Mouse (Mus musculus): Measurements from ENCODE around the gene Sort1. TPM values are rescaled to one million over a fixed set of nuclear protein-coding genes. Genes with fewer than 3 reads are reported as not detected.

The Sort1 gene
- polyA plus RNA-seq, 1 experiment, result 21.5 TPM

DNA sequence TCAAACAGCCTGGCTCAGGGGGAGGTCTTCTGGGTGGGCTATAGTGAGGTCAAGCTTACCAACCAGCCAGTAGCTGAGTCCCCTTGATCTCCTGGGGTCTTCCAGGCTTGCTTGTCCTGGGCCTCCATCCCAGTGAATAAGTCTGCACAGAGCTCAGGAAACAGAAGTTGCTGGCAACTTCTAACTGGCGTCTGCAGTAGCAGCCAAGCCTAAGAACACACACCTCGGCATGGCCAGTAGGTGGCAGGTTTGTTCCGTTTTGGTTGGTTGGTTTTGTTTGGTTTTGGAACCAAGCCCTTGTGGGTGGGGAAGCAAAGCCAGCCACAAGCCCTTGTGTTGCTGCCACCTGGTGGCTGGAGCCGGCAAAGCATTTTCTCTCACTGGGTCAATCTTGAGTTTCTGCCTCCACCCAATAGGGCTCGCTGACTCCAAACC, 105.2 kb downstream of the Sort1 start:
- Histone ChIP-seq H3K36me3 (ENCODE audit: control insufficient read depth, insufficient read depth, low read length, poor library complexity, severe bottlenecking) (peaks cover 33% of the 10 kb centered on the region), H3K4me1 (ENCODE audit: control insufficient read depth, insufficient read depth, low read length) (peaks cover 4% of the 10 kb centered on the region), H3K4me3 (ENCODE audit: low read depth, low read length) (no peak overlapping the region), H3K27me3 (ENCODE audit: control insufficient read depth, insufficient read depth, low read length, poor library complexity, severe bottlenecking) (no peaks in the 10 kb centered on the region), H3K9me3 (replicated peaks; ENCODE audit: control insufficient read depth, insufficient read depth, low read length, poor library complexity, severe bottlenecking) (no peaks in the 10 kb centered on the region), H3K27ac (ENCODE audit: insufficient read depth, low read length) (peak overlapping the region; percentile 56; the same call in 1 of the 2 replicates), H3K9ac (ENCODE audit: low read depth, poor library complexity, severe bottlenecking) (no peak overlapping the region)
- TF ChIP-seq POLR2A (IDR thresholded peaks at IDR 0.05; ENCODE audit: insufficient read depth, low read length) (peak; percentile 8), CTCF (IDR thresholded peaks at IDR 0.05; ENCODE audit: low read depth, low read length) (peak; percentile 98), EP300 (IDR thresholded peaks at IDR 0.05; ENCODE audit: insufficient read depth, low read depth, low read length) (0 out of 2 replicates have a peak, but pooled peaks have one; percentile 29)

DNA sequence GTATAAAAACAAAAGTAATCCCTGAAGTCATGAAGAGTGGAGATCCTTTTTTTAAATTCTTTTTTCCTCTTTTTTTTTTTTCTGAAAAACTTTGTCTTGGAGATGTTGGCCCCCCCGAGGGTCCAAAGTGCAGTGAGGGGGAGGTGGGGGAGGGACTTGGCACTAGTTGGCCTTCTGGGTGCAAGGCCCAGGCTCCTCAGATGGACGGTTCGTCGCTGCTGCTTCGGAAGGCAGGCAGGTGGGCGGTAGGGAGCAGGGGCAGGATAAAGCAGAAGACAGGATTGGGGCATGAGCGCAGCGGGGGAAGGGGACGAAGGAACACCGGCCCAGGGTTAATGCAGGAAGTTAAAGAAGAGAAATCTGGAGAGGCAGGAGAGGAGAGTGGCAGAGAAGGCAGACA, 108.4 kb downstream of the Sort1 start:
- Histone ChIP-seq H3K4me1 (ENCODE audit: control insufficient read depth, insufficient read depth, low read length) (peaks cover under 1% of the 10 kb centered on the region), H3K9me3 (replicated peaks; ENCODE audit: control insufficient read depth, insufficient read depth, low read length, poor library complexity, severe bottlenecking) (no peaks in the 10 kb centered on the region), H3K27me3 (ENCODE audit: control insufficient read depth, insufficient read depth, low read length, poor library complexity, severe bottlenecking) (no peaks in the 10 kb centered on the region), H3K9ac (ENCODE audit: low read depth, poor library complexity, severe bottlenecking) (peak overlapping the region; percentile 1; the same call in 1 of the 2 replicates), H3K4me3 (ENCODE audit: low read depth, low read length) (peak overlapping the region; percentile 10; the same call in 1 of the 2 replicates), H3K27ac (ENCODE audit: insufficient read depth, low read length) (no peak overlapping the region), H3K36me3 (ENCODE audit: control insufficient read depth, insufficient read depth, low read length, poor library complexity, severe bottlenecking) (peaks cover 6% of the 10 kb centered on the region)
- TF ChIP-seq CTCF (IDR thresholded peaks at IDR 0.05; ENCODE audit: low read depth, low read length) (no peak), POLR2A (IDR thresholded peaks at IDR 0.05; ENCODE audit: insufficient read depth, low read length) (no peak), EP300 (IDR thresholded peaks at IDR 0.05; ENCODE audit: insufficient read depth, low read depth, low read length) (no peak)

DNA sequence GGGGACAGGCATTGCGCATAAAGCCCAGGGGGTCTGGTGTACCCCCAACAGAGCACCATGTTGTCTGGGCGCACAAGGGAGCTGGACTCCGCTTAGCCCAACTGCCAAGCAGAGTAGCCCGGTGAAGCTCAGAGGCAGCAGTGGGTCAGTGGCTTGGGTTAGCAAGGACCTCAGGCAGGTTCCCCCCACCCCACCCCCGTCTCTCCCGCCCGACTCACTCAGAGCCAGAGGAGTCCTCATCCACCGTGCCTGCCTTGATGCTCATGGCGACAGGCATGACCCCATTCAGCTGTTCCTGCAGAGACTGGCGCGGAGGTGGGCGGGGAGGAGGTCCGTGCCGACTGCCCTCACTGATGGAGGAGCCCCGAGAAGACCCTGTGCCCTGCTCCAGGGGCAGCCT, 108.9 kb downstream of the Sort1 start:
- Histone ChIP-seq H3K4me1 (ENCODE audit: control insufficient read depth, insufficient read depth, low read length) (no peaks in the 10 kb centered on the region), H3K27ac (ENCODE audit: insufficient read depth, low read length) (no peak overlapping the region), H3K4me3 (ENCODE audit: low read depth, low read length) (peak overlapping the region; percentile 14), H3K36me3 (ENCODE audit: control insufficient read depth, insufficient read depth, low read length, poor library complexity, severe bottlenecking) (peaks cover 1% of the 10 kb centered on the region; the same call in 1 of the 2 replicates), H3K9ac (ENCODE audit: low read depth, poor library complexity, severe bottlenecking) (peak overlapping the region; percentile 1; the same call in 1 of the 2 replicates), H3K27me3 (ENCODE audit: control insufficient read depth, insufficient read depth, low read length, poor library complexity, severe bottlenecking) (no peaks in the 10 kb centered on the region), H3K9me3 (replicated peaks; ENCODE audit: control insufficient read depth, insufficient read depth, low read length, poor library complexity, severe bottlenecking) (no peaks in the 10 kb centered on the region)
- TF ChIP-seq CTCF (IDR thresholded peaks at IDR 0.05; ENCODE audit: low read depth, low read length), result no peak

DNA sequence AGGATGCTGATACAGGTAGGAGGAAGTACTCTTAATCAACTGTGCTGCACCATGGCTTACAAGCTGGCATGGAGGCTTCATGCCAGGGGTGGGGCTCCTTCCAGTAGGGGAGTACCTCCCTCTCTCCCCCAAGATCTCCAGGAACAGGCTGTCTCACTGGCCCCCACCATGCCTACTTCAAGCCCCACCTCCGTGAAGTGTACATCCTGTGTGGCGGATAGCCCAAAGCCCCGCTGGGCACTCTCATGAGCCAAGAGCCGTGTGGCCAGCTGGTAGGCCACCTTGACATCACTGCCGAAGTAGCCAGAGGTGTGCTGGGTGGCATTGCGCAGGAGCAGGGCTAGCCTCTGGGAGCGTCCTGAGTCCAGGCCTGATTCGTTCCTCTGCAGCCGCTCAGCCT, 114.4 kb downstream of the Sort1 start:
- H3K27ac ChIP-seq (ENCODE audit: insufficient read depth, low read length), result no peak overlapping the region
- no peak overlapping the region for H3K4me3 ChIP-seq (ENCODE audit: low read depth, low read length)
- H3K27me3 ChIP-seq (ENCODE audit: control insufficient read depth, insufficient read depth, low read length, poor library complexity, severe bottlenecking), result no peaks in the 10 kb centered on the region
- TF ChIP-seq EP300 (IDR thresholded peaks at IDR 0.05; ENCODE audit: insufficient read depth, low read depth, low read length) (no peak), CTCF (IDR thresholded peaks at IDR 0.05; ENCODE audit: low read depth, low read length) (no peak), POLR2A (IDR thresholded peaks at IDR 0.05; ENCODE audit: insufficient read depth, low read length) (no peak)
- no peaks in the 10 kb centered on the region for H3K9me3 ChIP-seq (replicated peaks; ENCODE audit: control insufficient read depth, insufficient read depth, low read length, poor library complexity, severe bottlenecking)
- no peaks in the 10 kb centered on the region for H3K36me3 ChIP-seq (ENCODE audit: control insufficient read depth, insufficient read depth, low read length, poor library complexity, severe bottlenecking)
- H3K9ac ChIP-seq (ENCODE audit: low read depth, poor library complexity, severe bottlenecking), result no peak overlapping the region
- no peaks in the 10 kb centered on the region for H3K4me1 ChIP-seq (ENCODE audit: control insufficient read depth, insufficient read depth, low read length)

DNA sequence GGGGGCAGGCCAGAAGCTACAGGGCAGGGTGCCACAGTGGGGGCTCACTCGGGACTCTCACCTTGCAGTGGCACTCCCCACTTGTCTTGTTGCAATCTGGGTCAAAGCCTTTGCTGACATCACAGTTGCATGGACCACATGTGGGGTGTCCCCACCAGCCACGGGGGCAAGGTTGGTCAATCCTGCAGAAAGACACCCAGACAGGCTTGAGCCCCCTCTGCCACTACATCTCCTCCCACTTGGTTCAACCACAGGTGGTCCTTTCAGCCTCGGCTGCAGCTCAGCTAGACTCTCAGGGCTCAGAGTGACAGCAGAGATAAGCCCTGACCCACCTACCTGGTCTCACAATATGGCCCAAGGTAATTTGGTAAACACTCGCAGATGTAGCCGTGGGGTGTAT, 116.6 kb downstream of the Sort1 start:
- Histone ChIP-seq H3K9ac (ENCODE audit: low read depth, poor library complexity, severe bottlenecking) (no peak overlapping the region), H3K27me3 (ENCODE audit: control insufficient read depth, insufficient read depth, low read length, poor library complexity, severe bottlenecking) (no peaks in the 10 kb centered on the region), H3K27ac (ENCODE audit: insufficient read depth, low read length) (no peak overlapping the region), H3K4me1 (ENCODE audit: control insufficient read depth, insufficient read depth, low read length) (no peaks in the 10 kb centered on the region), H3K9me3 (replicated peaks; ENCODE audit: control insufficient read depth, insufficient read depth, low read length, poor library complexity, severe bottlenecking) (no peaks in the 10 kb centered on the region), H3K4me3 (ENCODE audit: low read depth, low read length) (no peak overlapping the region), H3K36me3 (ENCODE audit: control insufficient read depth, insufficient read depth, low read length, poor library complexity, severe bottlenecking) (no peaks in the 10 kb centered on the region)
- TF ChIP-seq CTCF (IDR thresholded peaks at IDR 0.05; ENCODE audit: low read depth, low read length) (no peak), EP300 (IDR thresholded peaks at IDR 0.05; ENCODE audit: insufficient read depth, low read depth, low read length) (no peak), POLR2A (IDR thresholded peaks at IDR 0.05; ENCODE audit: insufficient read depth, low read length) (no peak)

DNA sequence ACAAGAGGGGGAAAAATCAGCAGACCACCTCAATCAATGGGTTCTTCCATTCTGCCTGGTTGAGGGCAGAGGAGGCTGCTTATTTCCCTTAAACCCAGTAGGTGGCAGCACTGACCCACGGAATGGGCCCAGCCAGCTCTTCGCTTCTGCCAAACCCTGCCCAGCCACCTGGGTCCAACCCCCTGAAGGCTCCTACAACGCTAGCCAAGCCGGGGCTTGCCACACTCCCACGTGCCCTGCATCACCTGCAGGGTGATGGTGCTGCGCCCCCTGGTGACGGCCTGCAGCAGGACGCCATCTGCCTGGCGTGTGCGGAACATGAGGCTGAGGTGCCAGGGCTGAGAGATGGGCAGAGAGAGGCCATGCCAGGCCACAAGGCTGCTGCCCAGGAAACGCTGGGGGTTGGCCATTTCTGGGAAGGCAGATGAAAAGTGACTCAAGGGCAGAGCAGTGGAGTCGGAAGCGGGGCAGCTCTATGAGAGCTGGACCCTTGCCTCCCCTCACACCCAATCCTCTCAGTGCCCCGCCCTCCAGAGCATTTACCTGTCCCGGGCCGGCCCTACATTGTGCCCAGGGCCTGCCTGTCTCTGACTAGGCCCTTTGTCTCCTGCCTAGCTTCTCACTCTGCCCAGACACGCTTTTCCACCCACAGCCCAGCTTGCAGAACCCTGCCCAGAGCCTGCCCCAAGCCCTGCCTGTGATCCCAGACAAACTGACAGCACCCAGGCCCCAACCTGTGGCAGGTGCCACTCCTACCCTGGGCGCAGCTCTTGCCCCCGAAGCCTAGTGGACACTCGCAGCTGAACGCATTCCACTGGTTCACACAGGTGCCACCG, 118.0 kb downstream of the Sort1 start:
- Histone ChIP-seq H3K4me3 (ENCODE audit: low read depth, low read length) (no peak overlapping the region), H3K27ac (ENCODE audit: insufficient read depth, low read length) (no peak overlapping the region), H3K36me3 (ENCODE audit: control insufficient read depth, insufficient read depth, low read length, poor library complexity, severe bottlenecking) (no peaks in the 10 kb centered on the region), H3K9me3 (replicated peaks; ENCODE audit: control insufficient read depth, insufficient read depth, low read length, poor library complexity, severe bottlenecking) (no peaks in the 10 kb centered on the region), H3K9ac (ENCODE audit: low read depth, poor library complexity, severe bottlenecking) (no peak overlapping the region), H3K4me1 (ENCODE audit: control insufficient read depth, insufficient read depth, low read length) (no peaks in the 10 kb centered on the region), H3K27me3 (ENCODE audit: control insufficient read depth, insufficient read depth, low read length, poor library complexity, severe bottlenecking) (no peaks in the 10 kb centered on the region)
- TF ChIP-seq POLR2A (IDR thresholded peaks at IDR 0.05; ENCODE audit: insufficient read depth, low read length) (no peak), CTCF (IDR thresholded peaks at IDR 0.05; ENCODE audit: low read depth, low read length) (no peak), EP300 (IDR thresholded peaks at IDR 0.05; ENCODE audit: insufficient read depth, low read depth, low read length) (no peak)
